Mouse (Mus musculus) MEL (cell line): Measurements from ENCODE around the gene Vps39. TPM values are rescaled to one million over a fixed set of nuclear protein-coding genes. Genes with fewer than 3 reads are reported as not detected.
A peak's percentile ranks its signal among the peaks of the same experiment; 100 is the strongest.

Experiments
- DNase-seq: peaks from one replicate; pipeline ENCODE4 v3.0.0; 2011; ENCODE audit warnings: low read depth, low spot score
- H3K27ac ChIP-seq: 2 replicates; pipeline ENCODE4 v1.5.1; 2012; ENCODE audit warnings: low read depth, mild to moderate bottlenecking, control low read depth, low read length, moderate library complexity; ENCODE audit not compliant: control insufficient read depth
- H3K27me3 ChIP-seq, 2 experiments: fragments of 150-350 bp in 1 of 2; sonication (generic) in 1 of 2; 2 replicates each; pipeline ENCODE4 v1.6.1; 2012; ENCODE audit warnings: low read length in 2 of 2, mild to moderate bottlenecking in 2 of 2, improper control_type of control experiment in 1 of 2, moderate library complexity in 1 of 2; ENCODE audit not compliant: insufficient read depth in 2 of 2, control insufficient read depth in 1 of 2
- H3K36me3 ChIP-seq, 2 experiments: 2 replicates each; pipeline ENCODE4 v1.6.1; 2012 to 2014; ENCODE audit warnings: low read length in 2 of 2, improper control_type of control experiment in 1 of 2, inconsistent platforms in 1 of 2, mild to moderate bottlenecking in 1 of 2; ENCODE audit not compliant: insufficient read depth in 2 of 2, control insufficient read depth in 1 of 2
- H3K4me1 ChIP-seq, 2 experiments: fragments of 150-350 bp in 1 of 2; sonication (generic) in 1 of 2; 2 replicates each; pipeline ENCODE4 v1.6.1; 2012; ENCODE audit warnings: low read length in 2 of 2, improper control_type of control experiment in 1 of 2, mild to moderate bottlenecking in 1 of 2; ENCODE audit not compliant: insufficient read depth in 2 of 2, control insufficient read depth in 1 of 2
- H3K4me3 ChIP-seq, 2 experiments: fragments of 150-350 bp in 1 of 2; sonication (generic) in 1 of 2; 2 replicates each; pipeline ENCODE4 v1.5.1; 2012; ENCODE audit warnings: low read depth in 2 of 2, low read length in 2 of 2, mild to moderate bottlenecking in 2 of 2, moderate library complexity in 2 of 2, control low read depth in 1 of 2, improper control_type of control experiment in 1 of 2; ENCODE audit not compliant: control insufficient read depth in 1 of 2, insufficient read depth in 1 of 2
- H3K79me2 ChIP-seq: 2 replicates; pipeline ENCODE4 v1.6.1; 2012; ENCODE audit warnings: mild to moderate bottlenecking, low read length, moderate library complexity; ENCODE audit not compliant: control insufficient read depth, poor library complexity, insufficient read depth
- H3K9ac ChIP-seq: 2 replicates; pipeline ENCODE4 v1.6.1; 2012; ENCODE audit warnings: low read depth, mild to moderate bottlenecking, control low read depth, low read length, moderate library complexity; ENCODE audit not compliant: control insufficient read depth, poor library complexity, severe bottlenecking
- H3K9me3 ChIP-seq: fragments of 150-350 bp; sonication (generic); replicated peaks from 2 replicates; pipeline ENCODE4 v1.6.1; 2012; ENCODE audit warnings: mild to moderate bottlenecking, low read length, improper control_type of control experiment, moderate library complexity; ENCODE audit not compliant: insufficient read depth
- BHLHE40 ChIP-seq: IDR thresholded peaks from 2 replicates; pipeline ENCODE4 v1.6.1; 2012; ENCODE audit warnings: low read depth, mild to moderate bottlenecking, inconsistent platforms, low read length, improper control_type of control experiment, borderline replicate concordance
- CHD2 ChIP-seq: IDR thresholded peaks from 2 replicates; pipeline ENCODE4 v1.6.1; 2011; ENCODE audit warnings: low read length, improper control_type of control experiment
- CTCF ChIP-seq, 3 experiments: IDR thresholded peaks in 2 of 3; conservative IDR thresholded peaks in 1 of 3; 2 replicates each; pipeline ENCODE4 v1.5.1; 2011 to 2012; ENCODE audit warnings: low read length in 3 of 3, low read depth in 2 of 3, mild to moderate bottlenecking in 2 of 3, improper control_type of control experiment in 1 of 3, inconsistent platforms in 1 of 3, mixed read lengths in 1 of 3, moderate library complexity in 1 of 3; ENCODE audit not compliant: control insufficient read depth in 1 of 3, insufficient read depth in 1 of 3, poor library complexity in 1 of 3, severe bottlenecking in 1 of 3
- E2F4 ChIP-seq: IDR thresholded peaks from 2 replicates; pipeline ENCODE4 v1.6.1; 2011; ENCODE audit warnings: low read depth, low read length, improper control_type of control experiment, borderline replicate concordance
- ELF1 ChIP-seq: IDR thresholded peaks from 2 replicates; pipeline ENCODE4 v1.6.1; 2014; ENCODE audit warnings: low read depth, mild to moderate bottlenecking, inconsistent platforms, low read length, improper control_type of control experiment, moderate library complexity
- EP300 ChIP-seq, 2 experiments: IDR thresholded peaks; 2 replicates each; pipeline ENCODE4 v1.6.1; 2011; ENCODE audit warnings: improper control_type of control experiment in 2 of 2, low read length in 2 of 2, low read depth in 1 of 2, mild to moderate bottlenecking in 1 of 2
- ETS1 ChIP-seq: IDR thresholded peaks from 2 replicates; pipeline ENCODE4 v1.6.1; 2012; ENCODE audit warnings: low read depth, mild to moderate bottlenecking, inconsistent platforms, low read length, improper control_type of control experiment, moderate library complexity
- MAZ ChIP-seq: IDR thresholded peaks from 2 replicates; pipeline ENCODE4 v1.6.1; 2012; ENCODE audit warnings: low read depth, mild to moderate bottlenecking, inconsistent platforms, low read length, improper control_type of control experiment
- NELFE ChIP-seq: IDR thresholded peaks from 2 replicates; pipeline ENCODE4 v1.6.1; 2011; ENCODE audit warnings: low read depth, low read length, improper control_type of control experiment
- RCOR1 ChIP-seq: IDR thresholded peaks from 2 replicates; pipeline ENCODE4 v1.6.1; 2012; ENCODE audit warnings: low read depth, mild to moderate bottlenecking, inconsistent platforms, low read length, improper control_type of control experiment
- SMC3 ChIP-seq: IDR thresholded peaks from 2 replicates; pipeline ENCODE4 v1.6.1; 2011; ENCODE audit warnings: low read depth, low read length, improper control_type of control experiment
- UBTF ChIP-seq: IDR thresholded peaks from 2 replicates; pipeline ENCODE4 v1.6.1; 2012; ENCODE audit warnings: low read depth, mild to moderate bottlenecking, inconsistent platforms, low read length, improper control_type of control experiment, moderate library complexity, borderline replicate concordance; ENCODE audit not compliant: insufficient read depth
- USF2 ChIP-seq, 2 experiments: IDR thresholded peaks; 2 replicates each; pipeline ENCODE4 v1.6.1; 2011 to 2012; ENCODE audit warnings: improper control_type of control experiment in 2 of 2, low read length in 2 of 2, borderline replicate concordance in 1 of 2, inconsistent platforms in 1 of 2, low read depth in 1 of 2, mild to moderate bottlenecking in 1 of 2; ENCODE audit not compliant: insufficient read depth in 1 of 2
- ZMIZ1 ChIP-seq: IDR thresholded peaks from 2 replicates; pipeline ENCODE4 v1.6.1; 2012; ENCODE audit warnings: low read depth, mild to moderate bottlenecking, inconsistent platforms, low read length, improper control_type of control experiment, moderate library complexity
- polyA plus RNA-seq, 2 experiments: library from polyadenylated mRNA; stranded (reverse) in 1 of 2; unstranded in 1 of 2; fragments of >175 nt in 1 of 2; fragments of >200 nt in 1 of 2; gene quantifications; 2 replicates each; pipeline versions ENCODE4 v1.2.1 to v1.2.4; 2012; ENCODE audit warnings: low replicate concordance in 2 of 2, low read depth in 1 of 2; ENCODE audit not compliant: insufficient read length in 2 of 2, insufficient read depth in 1 of 2, missing spikeins in 1 of 2
- total RNA-seq: library from RNA; depleted of rRNA; stranded (reverse); fragments of 300-350 nt; gene quantifications from 2 replicates; pipeline ENCODE4 v1.2.3, GENCODE M21; 2012

Gene Vps39
- total and polyA plus RNA-seq, 3 experiments: 19.6 to 20.9 TPM; not detected in 1

GRCm38 (mm10) chr2:120392406-120392805 is 39.5 kb upstream of the Vps39 start:
- H3K4me1 ChIP-seq: no peaks in the 10 kb centered on the region
- DNase-seq: no peak
- H3K4me3 ChIP-seq: no peak overlapping the region
- H3K36me3 ChIP-seq: peaks cover 0 to 36% of the 10 kb centered on the region in 2 experiments; a peak in 2 of 4 replicates
- no peaks in the 10 kb centered on the region for H3K9me3 ChIP-seq
- no peak overlapping the region for H3K27ac ChIP-seq
- no peak overlapping the region for H3K9ac ChIP-seq
- H3K79me2 ChIP-seq: no peaks in the 10 kb centered on the region
- H3K27me3 ChIP-seq: no peaks in the 10 kb centered on the region
- no peak for TF ChIP-seq CTCF (IDR thresholded peaks at IDR 0.05 in 2 of 3, conservative IDR thresholded peaks at IDR 0.05 in 1 of 3; ENCODE audit: control insufficient read depth in 1 of 3, insufficient read depth in 1 of 3, low read depth in 2 of 3, low read length in 3 of 3, poor library complexity in 1 of 3, severe bottlenecking in 1 of 3)
- TF ChIP-seq UBTF: no peak
- TF ChIP-seq EP300 (IDR thresholded peaks at IDR 0.05; ENCODE audit: low read depth in 1 of 2, low read length in 2 of 2): no peak
- TF ChIP-seq ELF1: no peak
- TF ChIP-seq SMC3: peak; percentile 14; the same call in 1 of the 2 replicates

GRCm38 (mm10) chr2:120390934-120391333 is 38.0 kb upstream of the Vps39 start:
- Histone ChIP-seq H3K9ac (no peak overlapping the region), H3K27ac (no peak overlapping the region), H3K36me3 (peaks cover 0 to 37% of the 10 kb centered on the region in 2 experiments; a peak in 2 of 4 replicates), H3K9me3 (no peaks in the 10 kb centered on the region), H3K27me3 (no peaks in the 10 kb centered on the region), H3K79me2 (no peaks in the 10 kb centered on the region)
- TF ChIP-seq NELFE (no peak), ZMIZ1 (no peak), RCOR1 (no peak), UBTF (no peak), EP300 (IDR thresholded peaks at IDR 0.05; ENCODE audit: low read depth in 1 of 2, low read length in 2 of 2) (no peak), USF2 (IDR thresholded peaks at IDR 0.05; ENCODE audit: borderline replicate concordance in 1 of 2, insufficient read depth in 1 of 2, low read depth in 1 of 2, low read length in 2 of 2) (no peak), E2F4 (no peak), MAZ (no peak)
- TF ChIP-seq, all 39 proteins: peak for 0
- no peaks in the 10 kb centered on the region for H3K4me1 ChIP-seq
- no peak for DNase-seq
- no peak overlapping the region for H3K4me3 ChIP-seq

DNA sequence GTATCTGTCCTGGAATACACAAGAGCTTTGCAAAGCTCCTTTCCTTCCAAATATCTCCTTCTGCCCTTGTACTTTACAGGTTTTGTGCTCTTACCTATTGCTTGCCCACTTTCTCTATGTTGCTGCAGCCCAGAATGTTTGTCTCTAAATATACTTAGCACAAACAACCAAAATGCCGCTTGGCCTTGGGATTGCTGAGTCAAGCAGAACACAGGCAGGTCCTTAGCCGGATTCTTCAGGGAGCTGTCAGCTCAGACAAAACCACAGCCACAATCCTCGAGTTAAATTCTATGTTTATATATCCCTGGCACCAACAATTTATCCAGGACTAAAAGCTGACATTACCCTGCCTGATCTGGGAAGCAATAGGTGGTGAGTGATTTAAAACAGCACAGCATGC is 36.4 kb upstream of the Vps39 start:
- no peaks in the 10 kb centered on the region for H3K79me2 ChIP-seq
- TF ChIP-seq CHD2 (no peak), UBTF (no peak), ETS1 (no peak), MAZ (no peak), BHLHE40 (no peak)
- H3K4me1 ChIP-seq: no peaks in the 10 kb centered on the region
- peaks cover 0 to 38% of the 10 kb centered on the region in 2 experiments; a peak in 2 of 4 replicates for H3K36me3 ChIP-seq
- H3K27me3 ChIP-seq: no peaks in the 10 kb centered on the region
- H3K9me3 ChIP-seq: no peaks in the 10 kb centered on the region
- H3K27ac ChIP-seq: no peak overlapping the region
- H3K9ac ChIP-seq: no peak overlapping the region
- H3K4me3 ChIP-seq: no peak overlapping the region
- DNase-seq: no peak
